Mouse (Mus musculus): ENCODE data around the gene Zfp433.
"Not testable (repeated sequence)": the region's sequence is repeated elsewhere in the genome, so short reads cannot be mapped to it uniquely, and the experiment has no call there.

Zfp433 gene

GRCm38 (mm10) chr10:81704531-81705301, at the start of gene Zfp433:
Zfp433 (plus strand) TSS chr10:81704825.
- not testable (repeated sequence) for DNase-seq (ENCODE audit: low read depth in 2 of 2, low spot score in 2 of 2)

GRCm38 (mm10) chr10:81655178-81655577, 49.4 kb upstream of the Zfp433 start:
- no peak for DNase-seq (ENCODE audit: low read depth in 2 of 2, low spot score in 2 of 2)

- DNase-seq (ENCODE audit: low read depth in 2 of 2, low spot score in 2 of 2): no peak
Observed at GRCm38 (mm10) chr10:81656174-81656573, 48.5 kb upstream of the Zfp433 start.

- DNase-seq (ENCODE audit: low read depth in 2 of 2, low spot score in 2 of 2): not testable (repeated sequence)
Observed at GRCm38 (mm10) chr10:81687114-81687513, 17.5 kb upstream of the Zfp433 start.

- not testable (repeated sequence) for DNase-seq (ENCODE audit: low read depth in 2 of 2, low spot score in 2 of 2)
Observed at GRCm38 (mm10) chr10:81770506-81771403, 66.1 kb downstream of the Zfp433 start, which contains the start of gene Gm3055. Gm3055 (minus strand) TSS chr10:81771161.

- not testable (repeated sequence) for DNase-seq (ENCODE audit: low read depth in 2 of 2, low spot score in 2 of 2)
Observed at GRCm38 (mm10) chr10:81771404-81771777, 66.8 kb downstream of the Zfp433 start.
